Mouse (Mus musculus): ENCODE measurements at regions not wholly inside any gene's neighbourhood (a gene's known extent, or its start where the extent isn't known, plus 50 kb on each side); places are given as distances from the start of the nearest gene placed in this dataset.
"Not testable (repeated sequence)": the region's sequence is repeated elsewhere in the genome, so short reads cannot be mapped to it uniquely, and the experiment has no call there.

GRCm38 (mm10) chr6:31898609-31899008 is 151.4 kb upstream of the 1700012A03Rik start:
- no peaks in the 10 kb centered on the region for H3K9me3 ChIP-seq (replicated peaks)
- H3K36me3 ChIP-seq, result no peaks in the 10 kb centered on the region
- H3K27me3 ChIP-seq (replicated peaks), result no peaks in the 10 kb centered on the region
- ATAC-seq (ENCODE audit: insufficient number of reproducible peaks, low FRiP score), result no peak
- H3K4me2 ChIP-seq, result no peak overlapping the region
- H3K27ac ChIP-seq (ENCODE audit: poor library complexity, severe bottlenecking), result no peak overlapping the region
- no peak overlapping the region for H3K4me3 ChIP-seq
- WGBS, result 24% methylated on average over 4 of the region's 4 CpGs
- no peak overlapping the region for H3K9ac ChIP-seq
- H3K4me1 ChIP-seq (replicated peaks), result no peaks in the 10 kb centered on the region

GRCm38 (mm10) chr6:31897001-31897400 is 153.0 kb upstream of the 1700012A03Rik start:
- no peak for ATAC-seq (ENCODE audit: insufficient number of reproducible peaks, low FRiP score)
- 74% methylated on average over 3 of the region's 3 CpGs for whole genome bisulfite sequencing
- Histone ChIP-seq H3K9ac (no peak overlapping the region), H3K4me3 (no peak overlapping the region), H3K36me3 (no peaks in the 10 kb centered on the region), H3K9me3 (replicated peaks) (no peaks in the 10 kb centered on the region), H3K27me3 (replicated peaks) (no peaks in the 10 kb centered on the region), H3K4me2 (no peak overlapping the region), H3K4me1 (replicated peaks) (no peaks in the 10 kb centered on the region), H3K27ac (ENCODE audit: poor library complexity, severe bottlenecking) (no peak overlapping the region)

GRCm38 (mm10) chr6:31895835-31896234 is 154.2 kb upstream of the 1700012A03Rik start:
- H3K4me1 ChIP-seq (replicated peaks), result no peaks in the 10 kb centered on the region
- no peaks in the 10 kb centered on the region for H3K9me3 ChIP-seq (replicated peaks)
- no peaks in the 10 kb centered on the region for H3K27me3 ChIP-seq (replicated peaks)
- 47% methylated on average over 3 of the region's 3 CpGs for WGBS
- no peak for ATAC-seq (ENCODE audit: insufficient number of reproducible peaks, low FRiP score)
- no peaks in the 10 kb centered on the region for H3K36me3 ChIP-seq
- no peak overlapping the region for H3K27ac ChIP-seq (ENCODE audit: poor library complexity, severe bottlenecking)
- no peak overlapping the region for H3K9ac ChIP-seq
- H3K4me3 ChIP-seq, result no peak overlapping the region
- no peak overlapping the region for H3K4me2 ChIP-seq

- Histone ChIP-seq H3K9me3 (replicated peaks) (no peaks in the 10 kb centered on the region; the same call in 1 of the 2 replicates), H3K27me3 (replicated peaks) (no peaks in the 10 kb centered on the region), H3K27ac (ENCODE audit: poor library complexity, severe bottlenecking) (no peak overlapping the region), H3K4me3 (no peak overlapping the region), H3K4me1 (replicated peaks) (no peaks in the 10 kb centered on the region), H3K36me3 (no peaks in the 10 kb centered on the region), H3K9ac (no peak overlapping the region), H3K4me2 (no peak overlapping the region)
- 13% methylated on average over 4 of the region's 4 CpGs for WGBS
- no peak for ATAC-seq (ENCODE audit: insufficient number of reproducible peaks, low FRiP score)
Observed at GRCm38 (mm10) chr6:31886931-31887330, 163.1 kb upstream of the 1700012A03Rik start.

GRCm38 (mm10) chr6:31885196-31885595 is 164.8 kb upstream of the 1700012A03Rik start:
- H3K4me2 ChIP-seq; H3K4me3 ChIP-seq; H3K27ac ChIP-seq (ENCODE audit: poor library complexity, severe bottlenecking); H3K36me3 ChIP-seq; H3K9me3 ChIP-seq (replicated peaks); ATAC-seq (ENCODE audit: insufficient number of reproducible peaks, low FRiP score); H3K27me3 ChIP-seq (replicated peaks); H3K4me1 ChIP-seq (replicated peaks); H3K9ac ChIP-seq: not testable (repeated sequence)
- WGBS, result 12% methylated on average over 1 of the region's 1 CpGs

GRCm38 (mm10) chr6:31883726-31884125 is 166.3 kb upstream of the 1700012A03Rik start:
- Histone ChIP-seq H3K36me3 (no peaks in the 10 kb centered on the region), H3K27me3 (replicated peaks) (no peaks in the 10 kb centered on the region; the same call in 1 of the 2 replicates), H3K9me3 (replicated peaks) (no peaks in the 10 kb centered on the region; the same call in 1 of the 2 replicates), H3K4me3 (no peak overlapping the region), H3K4me1 (replicated peaks) (no peaks in the 10 kb centered on the region), H3K9ac (no peak overlapping the region), H3K4me2 (no peak overlapping the region), H3K27ac (ENCODE audit: poor library complexity, severe bottlenecking) (no peak overlapping the region)
- WGBS, result 0% methylated on average over 2 of the region's 2 CpGs
- no peak for ATAC-seq (ENCODE audit: insufficient number of reproducible peaks, low FRiP score)

GRCm38 (mm10) chr6:31874616-31875015 is 175.4 kb upstream of the 1700012A03Rik start:
- no peak for ATAC-seq (ENCODE audit: insufficient number of reproducible peaks, low FRiP score)
- H3K36me3 ChIP-seq, result no peaks in the 10 kb centered on the region
- H3K4me1 ChIP-seq (replicated peaks), result no peaks in the 10 kb centered on the region
- H3K4me3 ChIP-seq, result no peak overlapping the region
- H3K4me2 ChIP-seq, result no peak overlapping the region
- H3K27me3 ChIP-seq (replicated peaks), result no peaks in the 10 kb centered on the region; the same call in 1 of the 2 replicates
- no peak overlapping the region for H3K27ac ChIP-seq (ENCODE audit: poor library complexity, severe bottlenecking)
- H3K9ac ChIP-seq, result no peak overlapping the region
- WGBS, result 72% methylated on average over 6 of the region's 6 CpGs
- H3K9me3 ChIP-seq (replicated peaks), result peaks cover 5% of the 10 kb centered on the region; the same call in 1 of the 2 replicates

- no peak overlapping the region for H3K4me2 ChIP-seq
- no peaks in the 10 kb centered on the region for H3K27me3 ChIP-seq (replicated peaks)
- H3K9me3 ChIP-seq (replicated peaks), result peaks cover 5% of the 10 kb centered on the region; the same call in 1 of the 2 replicates
- H3K4me3 ChIP-seq, result no peak overlapping the region
- 10% methylated on average over 1 of the region's 1 CpGs for WGBS
- H3K9ac ChIP-seq, result no peak overlapping the region
- ATAC-seq (ENCODE audit: insufficient number of reproducible peaks, low FRiP score), result no peak
- H3K27ac ChIP-seq (ENCODE audit: poor library complexity, severe bottlenecking), result no peak overlapping the region
- no peaks in the 10 kb centered on the region for H3K36me3 ChIP-seq
- H3K4me1 ChIP-seq (replicated peaks), result no peaks in the 10 kb centered on the region
Observed at GRCm38 (mm10) chr6:31873911-31874310, 176.1 kb upstream of the 1700012A03Rik start.

- H3K27me3 ChIP-seq (replicated peaks), result no peaks in the 10 kb centered on the region
- WGBS, result 82% methylated on average over 3 of the region's 3 CpGs
- H3K4me3 ChIP-seq, result no peak overlapping the region
- no peak overlapping the region for H3K4me2 ChIP-seq
- no peak overlapping the region for H3K27ac ChIP-seq (ENCODE audit: poor library complexity, severe bottlenecking)
- peaks cover 5% of the 10 kb centered on the region; the same call in 1 of the 2 replicates for H3K9me3 ChIP-seq (replicated peaks)
- H3K36me3 ChIP-seq, result no peaks in the 10 kb centered on the region
- H3K4me1 ChIP-seq (replicated peaks), result no peaks in the 10 kb centered on the region
- no peak overlapping the region for H3K9ac ChIP-seq
- ATAC-seq (ENCODE audit: insufficient number of reproducible peaks, low FRiP score), result no peak
Observed at GRCm38 (mm10) chr6:31871766-31872165, 178.3 kb upstream of the 1700012A03Rik start.

- Histone ChIP-seq H3K9me3 (replicated peaks) (no peaks in the 10 kb centered on the region), H3K27me3 (replicated peaks) (no peaks in the 10 kb centered on the region), H3K4me2 (no peak overlapping the region), H3K27ac (ENCODE audit: poor library complexity, severe bottlenecking) (no peak overlapping the region), H3K36me3 (no peaks in the 10 kb centered on the region), H3K9ac (no peak overlapping the region), H3K4me3 (no peak overlapping the region), H3K4me1 (replicated peaks) (no peaks in the 10 kb centered on the region)
- WGBS, result 51% methylated on average over 7 of the region's 7 CpGs
- no peak for ATAC-seq (ENCODE audit: insufficient number of reproducible peaks, low FRiP score)
Observed at GRCm38 (mm10) chr6:31861996-31862395, 188.1 kb upstream of the 1700012A03Rik start.

GRCm38 (mm10) chr6:31859621-31860020 is 190.4 kb upstream of the 1700012A03Rik start:
- Histone ChIP-seq H3K4me3 (no peak overlapping the region), H3K27me3 (replicated peaks) (no peaks in the 10 kb centered on the region), H3K9ac (no peak overlapping the region), H3K27ac (ENCODE audit: poor library complexity, severe bottlenecking) (no peak overlapping the region), H3K4me2 (no peak overlapping the region), H3K4me1 (replicated peaks) (no peaks in the 10 kb centered on the region), H3K36me3 (no peaks in the 10 kb centered on the region), H3K9me3 (replicated peaks) (no peaks in the 10 kb centered on the region)
- no peak for ATAC-seq (ENCODE audit: insufficient number of reproducible peaks, low FRiP score)
- WGBS, result 78% methylated on average over 3 of the region's 3 CpGs

- H3K9me3 ChIP-seq (replicated peaks), result peaks cover 8% of the 10 kb centered on the region
- H3K27me3 ChIP-seq (replicated peaks), result no peaks in the 10 kb centered on the region
- H3K4me2 ChIP-seq, result no peak overlapping the region
- no peak overlapping the region for H3K27ac ChIP-seq (ENCODE audit: poor library complexity, severe bottlenecking)
- H3K4me3 ChIP-seq, result no peak overlapping the region
- H3K9ac ChIP-seq, result no peak overlapping the region
- ATAC-seq (ENCODE audit: insufficient number of reproducible peaks, low FRiP score), result no peak
- no peaks in the 10 kb centered on the region for H3K36me3 ChIP-seq
- no peaks in the 10 kb centered on the region for H3K4me1 ChIP-seq (replicated peaks)
- WGBS, result 87% methylated on average over 16 of the region's 16 CpGs
Observed at GRCm38 (mm10) chr6:31854261-31854660, 195.8 kb upstream of the 1700012A03Rik start.
